Mouse (Mus musculus) adrenal gland (tissue): ENCODE measurements around the gene Farsa.

Experiments
- intact Hi-C: fragments of 180-260 bp; cut with DNase I; formaldehyde crosslinking; loops from one replicate; pipeline ENCODE4 v1.15.1; 2025
- microRNA-seq, 2 experiments: library from miRNA; unstranded; fragments of <30 nt; microRNA quantifications; one replicate each; pipeline ENCODE4; 2019

Farsa gene

GRCm38 (mm10) chr8:84909162-84909767, 52.5 kb downstream of the Farsa start:
- intact Hi-C loops, result no loop called here

- intact Hi-C loops, result no loop called here
These were observed 53.2 kb downstream of the Farsa start for GRCm38 (mm10) chr8:84909949-84910348.

GRCm38 (mm10) chr8:84910551-84910950, 53.8 kb downstream of the Farsa start:
- intact Hi-C loops, result no loop called here

GRCm38 (mm10) chr8:84911854-84912253, 55.1 kb downstream of the Farsa start:
- intact Hi-C loops, result no loop called here

DNA sequence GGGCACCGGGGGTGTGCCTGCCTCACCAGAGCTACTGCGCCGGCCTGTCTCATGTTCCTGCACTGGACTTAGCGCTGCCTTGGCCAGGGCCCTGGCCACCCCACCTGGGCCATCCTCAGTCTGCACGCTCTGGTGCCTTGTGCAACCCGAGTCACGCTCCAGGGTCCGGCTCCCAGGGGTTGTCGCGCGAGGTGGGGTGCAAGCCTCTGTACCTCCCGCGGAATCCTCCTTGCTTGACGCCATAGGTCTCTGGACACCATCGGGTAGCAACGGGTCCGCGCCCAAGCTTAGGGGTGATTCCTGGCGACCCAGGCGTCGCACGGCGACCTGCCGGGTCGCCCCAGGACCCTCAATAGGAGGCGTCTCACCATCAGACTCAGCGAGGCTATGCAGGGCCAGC, 55.6 kb downstream of the Farsa start:
- intact Hi-C loops, result no loop called here

- intact Hi-C loops, result no loop called here
These were observed 56.2 kb downstream of the Farsa start for GRCm38 (mm10) chr8:84912895-84913501.

GRCm38 (mm10) chr8:84913502-84913900, 56.7 kb downstream of the Farsa start:
- intact Hi-C loops, result no loop called here

DNA sequence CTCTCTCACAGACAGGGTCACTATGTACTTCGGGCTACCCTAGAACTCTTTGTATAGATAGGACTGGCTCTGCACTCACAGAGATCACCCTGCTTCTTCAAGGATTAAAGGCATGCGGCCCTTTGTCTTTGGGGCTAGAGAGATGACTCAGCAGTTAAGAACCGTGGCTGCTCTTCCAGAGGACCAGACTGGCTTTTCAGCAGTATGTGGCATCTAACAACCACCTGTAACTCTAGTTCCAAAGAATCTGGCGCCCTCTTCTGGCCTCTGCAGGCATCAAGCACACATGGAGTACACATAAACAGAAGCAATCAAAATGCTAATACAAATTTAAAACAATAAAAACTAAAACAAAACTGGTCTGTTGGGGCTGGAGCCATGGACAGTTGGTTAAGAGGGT, 57.2 kb downstream of the Farsa start:
- intact Hi-C loops, result no loop called here

- intact Hi-C loops, result loop anchor here (5.0 kb wide), 1 partner anchor 37 kb away; no protein-coding TSS in a partner anchor
These were observed 58.5 kb downstream of the Farsa start for GRCm38 (mm10) chr8:84915269-84915668.

DNA sequence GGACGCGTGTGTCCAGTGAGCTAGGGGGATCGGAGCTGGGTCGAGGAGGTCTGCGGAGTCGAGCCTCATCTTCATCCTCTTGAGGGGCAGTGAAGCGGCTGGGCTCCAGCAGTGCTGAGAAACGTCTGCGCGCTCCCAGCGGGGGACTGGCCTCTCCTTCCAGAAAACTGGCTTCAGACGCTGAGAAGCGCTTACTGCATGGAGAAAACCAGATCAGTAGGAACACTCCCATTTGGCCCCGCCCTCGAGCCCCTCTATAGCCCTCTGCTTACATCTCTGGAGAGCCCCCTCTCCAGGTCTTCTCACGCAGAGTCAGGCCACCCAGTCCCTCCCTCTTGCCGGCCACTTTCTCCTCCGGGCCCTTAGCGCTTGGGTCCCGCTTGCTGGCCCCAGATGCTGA, 61.0 kb downstream of the Farsa start:
- intact Hi-C loops, result loop anchor here (5.0 kb wide), 1 partner anchor 35 kb away; no protein-coding TSS in a partner anchor

- intact Hi-C loops, result loop anchor here (5.0 kb wide), 1 partner anchor 34 kb away; no protein-coding TSS in a partner anchor
These were observed 61.9 kb downstream of the Farsa start for GRCm38 (mm10) chr8:84918646-84919045.

Small RNAs within 50 kb of the gene (microRNA-seq; reads per million reads assigned to microRNA genes)
- gene Mir7069, result 3.7 to 5.2 reads per million in 2 experiments
